Mouse (Mus musculus): ENCODE results near the gene Palm2. TPM values are rescaled to one million over a fixed set of nuclear protein-coding genes. Genes with fewer than 3 reads are reported as not detected.

The Palm2 gene
- polyA plus RNA-seq, 1 experiment from 2014 or later, result 4.0 TPM

DNA sequence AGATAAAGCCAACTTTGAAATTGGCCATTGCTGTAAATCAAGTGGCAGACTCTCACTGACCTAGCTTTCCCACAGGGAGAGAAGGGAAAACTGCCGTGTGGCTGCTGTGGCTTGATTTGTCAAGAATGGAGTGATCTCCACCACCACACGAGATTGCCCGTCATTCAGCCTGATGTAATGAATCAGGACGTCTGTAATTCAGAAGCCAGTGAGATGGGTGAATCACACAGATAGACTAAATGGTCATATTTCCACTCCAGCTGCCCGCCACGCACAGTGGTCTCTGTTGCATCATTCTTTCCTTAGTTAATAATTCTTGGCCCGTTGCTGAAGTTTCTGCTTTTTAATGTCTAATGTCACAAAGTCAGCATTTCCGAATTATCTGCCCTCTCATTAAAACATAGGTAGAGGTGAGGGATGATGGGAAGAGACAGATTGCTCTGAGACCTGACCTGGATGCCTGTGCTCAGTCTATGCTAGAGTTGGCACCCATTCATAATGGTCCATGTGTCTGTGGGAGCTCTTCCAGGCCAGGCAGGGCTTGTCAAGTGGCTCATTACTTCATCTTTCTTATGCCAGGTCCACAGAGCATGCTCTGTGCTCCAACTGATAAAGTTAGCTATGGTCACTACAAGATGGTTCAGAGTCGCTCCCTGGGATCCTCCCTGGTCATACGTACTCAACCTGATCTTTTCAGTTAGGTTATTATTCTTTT lies 168.0 kb downstream of the Palm2 start:
- Histone ChIP-seq H3K4me2 (no peak overlapping the region), H3K27me3 (replicated peaks) (no peaks in the 10 kb centered on the region), H3K9ac (no peak overlapping the region), H3K4me3 (replicated peaks) (no peak overlapping the region), H3K4me1 (0 out of 2 replicates have a peak, but pooled peaks cover 11% of the 10 kb centered on the region), H3K27ac (no peak overlapping the region), H3K9me3 (no peaks in the 10 kb centered on the region), H3K36me3 (no peaks in the 10 kb centered on the region)
- no peak for ATAC-seq (ENCODE audit: insufficient read depth, low FRiP score, low read depth)
- 73% methylated on average over 10 of the region's 10 CpGs for WGBS

DNA sequence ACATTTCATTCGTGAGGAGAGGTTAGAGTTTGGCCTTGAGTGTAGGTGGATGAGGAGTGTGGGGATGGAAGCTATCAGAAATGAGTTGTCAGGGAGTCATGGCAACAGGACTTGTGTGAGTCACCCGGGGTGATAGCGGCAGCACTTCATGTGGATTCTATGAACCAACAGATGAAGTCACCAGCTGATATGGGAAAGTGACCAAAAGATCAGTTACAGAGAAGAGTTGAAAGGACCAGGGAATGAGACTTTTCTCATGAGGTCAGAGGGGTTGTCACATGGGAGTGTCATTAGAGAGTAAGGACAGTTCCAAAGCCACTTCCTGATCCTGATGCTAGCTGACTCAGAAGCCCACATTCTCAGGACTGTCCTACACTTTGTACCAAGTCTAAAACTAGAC lies 172.2 kb downstream of the Palm2 start:
- H3K27ac ChIP-seq, result no peak overlapping the region
- no peaks in the 10 kb centered on the region for H3K27me3 ChIP-seq (replicated peaks)
- 0 out of 2 replicates have a peak, but pooled peaks cover 5% of the 10 kb centered on the region for H3K4me1 ChIP-seq
- H3K9me3 ChIP-seq, result no peaks in the 10 kb centered on the region
- no peak overlapping the region for H3K4me3 ChIP-seq (replicated peaks)
- no peak for ATAC-seq (ENCODE audit: insufficient read depth, low FRiP score, low read depth)
- no peak overlapping the region for H3K4me2 ChIP-seq
- no peaks in the 10 kb centered on the region for H3K36me3 ChIP-seq
- WGBS, result 76% methylated on average over 3 of the region's 3 CpGs
- no peak overlapping the region for H3K9ac ChIP-seq

GRCm38 (mm10) chr4:57607247-57607942 lies 173.3 kb downstream of the Palm2 start:
- WGBS, result 28% methylated on average over 22 of the region's 22 CpGs
- 0 out of 2 replicates have a peak overlapping the region, but pooled peaks have one; percentile 38 for H3K27ac ChIP-seq
- peak overlapping the region; percentile 45 for H3K4me2 ChIP-seq
- H3K4me1 ChIP-seq, result 0 out of 2 replicates have a peak, but pooled peaks cover 7% of the 10 kb centered on the region
- H3K4me3 ChIP-seq (replicated peaks), result no peak overlapping the region
- peak; percentile 63; the same call in 1 of the 2 replicates for ATAC-seq (ENCODE audit: insufficient read depth, low FRiP score, low read depth)
- no peaks in the 10 kb centered on the region for H3K9me3 ChIP-seq
- no peaks in the 10 kb centered on the region for H3K27me3 ChIP-seq (replicated peaks)
- no peaks in the 10 kb centered on the region for H3K36me3 ChIP-seq
- no peak overlapping the region for H3K9ac ChIP-seq

DNA sequence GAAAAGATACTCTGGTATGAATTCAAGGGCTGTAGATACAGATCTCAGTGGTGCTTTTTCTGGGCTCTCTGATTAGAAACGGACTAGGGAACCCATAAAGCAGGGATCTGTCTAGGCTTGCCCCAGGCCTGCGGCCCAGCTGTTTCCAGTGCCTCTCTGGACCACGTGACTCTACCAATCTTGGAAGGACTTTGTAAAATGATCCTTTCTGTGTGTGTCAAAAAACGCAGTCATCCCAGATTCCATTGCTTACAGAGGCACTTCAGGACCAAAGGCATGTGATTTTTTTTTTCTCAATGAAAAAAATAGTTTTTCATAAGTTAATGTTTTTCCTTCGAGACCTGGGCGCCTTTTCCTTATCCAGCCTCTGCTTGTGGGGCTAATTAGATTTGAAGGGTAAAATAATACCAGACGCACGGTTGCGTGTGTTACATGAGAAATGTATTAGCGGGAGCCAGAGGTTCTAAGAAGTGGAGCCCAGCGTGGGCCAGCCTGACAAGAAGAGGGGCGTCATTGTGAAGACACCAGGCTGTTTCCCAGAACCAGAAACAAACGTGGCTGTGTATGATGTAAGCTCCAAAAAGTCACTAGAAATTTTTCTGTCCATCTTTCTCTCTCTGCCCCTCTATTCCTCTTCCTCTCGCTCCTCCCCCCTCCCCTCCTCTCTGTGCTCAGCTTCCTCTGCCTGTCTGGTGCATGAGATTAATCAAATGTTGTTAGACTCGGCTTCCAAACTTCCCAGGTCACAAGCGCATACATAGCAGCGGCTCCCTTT lies 177.4 kb downstream of the Palm2 start:
- Histone ChIP-seq H3K27ac (peak overlapping the region; percentile 16; the same call in 1 of the 2 replicates), H3K4me3 (replicated peaks) (no peak overlapping the region), H3K9ac (no peak overlapping the region), H3K4me2 (peak overlapping the region; percentile 35), H3K27me3 (replicated peaks) (no peaks in the 10 kb centered on the region), H3K9me3 (no peaks in the 10 kb centered on the region), H3K36me3 (no peaks in the 10 kb centered on the region), H3K4me1 (0 out of 2 replicates have a peak, but pooled peaks cover 3% of the 10 kb centered on the region)
- 0 out of 2 replicates have a peak, but pooled peaks have one; percentile 17 for ATAC-seq (ENCODE audit: insufficient read depth, low FRiP score, low read depth)
- WGBS, result 31% methylated on average over 17 of the region's 17 CpGs

DNA sequence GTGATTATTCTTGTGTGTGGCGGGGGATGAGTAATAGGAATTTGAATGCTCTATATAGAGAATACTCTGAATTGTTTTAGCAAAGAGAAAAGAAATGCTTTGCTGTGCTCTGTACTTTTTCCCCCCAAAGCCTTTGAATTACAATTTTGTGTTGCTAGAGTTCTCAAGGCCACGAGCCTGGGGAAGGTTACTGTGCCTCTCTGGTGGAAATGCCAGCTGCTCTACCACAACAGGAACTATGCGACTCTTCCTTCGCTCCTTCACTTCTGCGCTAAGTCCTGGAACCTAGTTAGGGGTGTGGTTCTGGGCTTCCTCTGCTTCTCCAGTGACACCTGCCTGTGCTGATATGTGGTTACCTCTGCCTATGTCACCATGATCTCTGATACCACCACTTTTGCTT lies 178.7 kb downstream of the Palm2 start:
- Histone ChIP-seq H3K36me3 (no peaks in the 10 kb centered on the region), H3K9me3 (no peaks in the 10 kb centered on the region), H3K4me1 (0 out of 2 replicates have a peak, but pooled peaks cover 3% of the 10 kb centered on the region), H3K4me3 (replicated peaks) (no peak overlapping the region), H3K4me2 (no peak overlapping the region), H3K9ac (no peak overlapping the region), H3K27me3 (replicated peaks) (no peaks in the 10 kb centered on the region), H3K27ac (no peak overlapping the region)
- no peak for ATAC-seq (ENCODE audit: insufficient read depth, low FRiP score, low read depth)
- WGBS, result 87% methylated on average over 5 of the region's 5 CpGs

DNA sequence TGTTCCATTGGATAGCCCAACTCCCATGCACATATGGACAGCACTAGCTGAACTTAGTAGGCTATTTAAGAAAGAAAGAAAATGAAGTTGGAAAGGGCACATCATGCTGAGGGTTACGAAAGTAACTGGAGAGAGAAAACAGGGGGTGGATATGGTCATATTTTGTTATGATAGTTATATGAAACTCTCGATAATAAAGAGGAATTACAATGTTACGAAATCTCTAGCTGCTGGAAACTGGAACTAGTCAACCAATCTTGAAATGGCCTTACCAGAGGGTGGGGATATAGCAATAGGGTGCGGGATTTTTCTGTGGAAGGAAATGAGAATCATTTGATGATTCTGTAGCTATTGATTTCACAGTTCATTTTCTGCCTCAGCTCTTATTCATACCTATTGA lies 180.6 kb downstream of the Palm2 start:
- no peaks in the 10 kb centered on the region for H3K9me3 ChIP-seq
- 0 out of 2 replicates have a peak, but pooled peaks cover 3% of the 10 kb centered on the region for H3K4me1 ChIP-seq
- 90% methylated on average over 4 of the region's 4 CpGs for WGBS
- H3K4me3 ChIP-seq (replicated peaks), result no peak overlapping the region
- H3K36me3 ChIP-seq, result no peaks in the 10 kb centered on the region
- no peak overlapping the region for H3K27ac ChIP-seq
- H3K9ac ChIP-seq, result no peak overlapping the region
- no peak overlapping the region for H3K4me2 ChIP-seq
- no peaks in the 10 kb centered on the region for H3K27me3 ChIP-seq (replicated peaks)
- ATAC-seq (ENCODE audit: insufficient read depth, low FRiP score, low read depth), result no peak

GRCm38 (mm10) chr4:57618743-57619142 lies 184.7 kb downstream of the Palm2 start:
- Histone ChIP-seq H3K36me3 (no peaks in the 10 kb centered on the region), H3K4me3 (replicated peaks) (no peak overlapping the region), H3K4me2 (no peak overlapping the region), H3K9ac (no peak overlapping the region), H3K4me1 (no peaks in the 10 kb centered on the region), H3K27me3 (replicated peaks) (no peaks in the 10 kb centered on the region), H3K9me3 (no peaks in the 10 kb centered on the region), H3K27ac (no peak overlapping the region)
- ATAC-seq (ENCODE audit: insufficient read depth, low FRiP score, low read depth), result no peak
- 89% methylated on average over 6 of the region's 6 CpGs for WGBS

- Histone ChIP-seq H3K27ac (no peak overlapping the region), H3K9me3 (no peaks in the 10 kb centered on the region), H3K9ac (no peak overlapping the region), H3K36me3 (no peaks in the 10 kb centered on the region), H3K27me3 (replicated peaks) (no peaks in the 10 kb centered on the region), H3K4me3 (replicated peaks) (no peak overlapping the region), H3K4me2 (no peak overlapping the region), H3K4me1 (no peaks in the 10 kb centered on the region)
- WGBS, result 63% methylated on average over 7 of the region's 7 CpGs
- no peak for ATAC-seq (ENCODE audit: insufficient read depth, low FRiP score, low read depth)
Measured at GRCm38 (mm10) chr4:57622816-57623215, 188.8 kb downstream of the Palm2 start.

DNA sequence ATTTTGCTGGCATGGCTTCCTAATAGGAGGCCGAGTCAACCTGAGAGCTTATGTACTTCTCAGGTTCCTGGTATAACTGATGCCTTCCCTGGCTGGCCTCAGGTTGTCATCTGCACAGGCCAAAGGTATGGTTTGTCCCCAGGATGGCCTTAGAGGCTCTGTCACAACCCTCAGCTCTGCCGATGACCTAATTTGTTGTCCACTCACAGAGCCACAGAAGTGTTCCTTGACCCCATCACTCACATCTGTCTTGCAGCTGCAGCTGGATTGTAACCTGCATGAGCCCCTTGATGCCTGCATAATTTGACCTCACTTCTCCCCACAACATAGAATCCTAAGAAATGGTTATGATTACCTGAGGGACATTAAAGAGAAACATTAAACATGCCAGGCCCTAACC lies 190.8 kb downstream of the Palm2 start:
- Histone ChIP-seq H3K36me3 (no peaks in the 10 kb centered on the region), H3K27ac (no peak overlapping the region), H3K4me2 (no peak overlapping the region), H3K9me3 (no peaks in the 10 kb centered on the region), H3K4me3 (replicated peaks) (no peak overlapping the region), H3K27me3 (replicated peaks) (no peaks in the 10 kb centered on the region), H3K4me1 (no peaks in the 10 kb centered on the region), H3K9ac (no peak overlapping the region)
- WGBS, result 74% methylated on average over 2 of the region's 2 CpGs
- ATAC-seq (ENCODE audit: insufficient read depth, low FRiP score, low read depth), result no peak

DNA sequence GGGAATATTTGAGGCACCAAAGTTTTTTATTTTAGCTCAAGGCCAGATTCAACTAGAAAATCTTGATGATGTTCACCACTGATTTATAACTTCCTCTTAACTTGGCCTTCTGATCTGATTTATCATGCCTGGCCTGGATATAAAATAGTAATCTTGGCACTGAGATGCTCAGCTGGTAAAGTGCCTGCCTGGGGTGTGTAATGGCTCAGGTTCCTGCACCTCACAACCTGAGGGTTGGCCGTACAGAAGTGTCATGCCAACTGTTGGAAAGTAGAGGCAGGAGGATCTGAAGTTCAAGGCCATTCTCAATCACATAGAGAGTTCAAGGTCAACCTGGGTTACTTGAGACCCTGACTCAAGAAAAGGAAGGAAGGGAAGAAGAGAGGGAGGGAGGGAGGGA lies 191.3 kb downstream of the Palm2 start:
- H3K36me3 ChIP-seq, result no peaks in the 10 kb centered on the region
- no peak overlapping the region for H3K4me2 ChIP-seq
- H3K4me1 ChIP-seq, result no peaks in the 10 kb centered on the region
- no peak for ATAC-seq (ENCODE audit: insufficient read depth, low FRiP score, low read depth)
- H3K27ac ChIP-seq, result no peak overlapping the region
- no peak overlapping the region for H3K9ac ChIP-seq
- no peaks in the 10 kb centered on the region for H3K27me3 ChIP-seq (replicated peaks)
- WGBS, result 77% methylated on average over 1 of the region's 1 CpGs
- no peak overlapping the region for H3K4me3 ChIP-seq (replicated peaks)
- H3K9me3 ChIP-seq, result no peaks in the 10 kb centered on the region

- 63% methylated on average over 1 of the region's 1 CpGs for WGBS
- H3K4me1 ChIP-seq, result no peaks in the 10 kb centered on the region
Measured at GRCm38 (mm10) chr4:57625756-57626155, 191.7 kb downstream of the Palm2 start.

GRCm38 (mm10) chr4:57626921-57627320 lies 192.9 kb downstream of the Palm2 start:
- ATAC-seq (ENCODE audit: insufficient read depth, low FRiP score, low read depth), result no peak
- 86% methylated on average over 5 of the region's 5 CpGs for WGBS
- H3K4me3 ChIP-seq (replicated peaks), result no peak overlapping the region

More at GRCm38 (mm10) chr4:57625756-57626155, 191.7 kb downstream of the Palm2 start:
- no peaks in the 10 kb centered on the region for H3K9me3 ChIP-seq
- H3K4me2 ChIP-seq, result no peak overlapping the region
- ATAC-seq (ENCODE audit: insufficient read depth, low FRiP score, low read depth), result no peak
- H3K9ac ChIP-seq, result no peak overlapping the region
- H3K4me3 ChIP-seq (replicated peaks), result no peak overlapping the region
- no peak overlapping the region for H3K27ac ChIP-seq
- no peaks in the 10 kb centered on the region for H3K36me3 ChIP-seq
- H3K27me3 ChIP-seq (replicated peaks), result no peaks in the 10 kb centered on the region

More at GRCm38 (mm10) chr4:57626921-57627320, 192.9 kb downstream of the Palm2 start:
- Histone ChIP-seq H3K9me3 (no peaks in the 10 kb centered on the region), H3K9ac (no peak overlapping the region), H3K36me3 (no peaks in the 10 kb centered on the region), H3K4me2 (no peak overlapping the region), H3K4me1 (no peaks in the 10 kb centered on the region), H3K27ac (no peak overlapping the region), H3K27me3 (replicated peaks) (no peaks in the 10 kb centered on the region)
